Comparison of ENCODE assay signal across 20 mouse cellular contexts in the genomic region with DNA sequence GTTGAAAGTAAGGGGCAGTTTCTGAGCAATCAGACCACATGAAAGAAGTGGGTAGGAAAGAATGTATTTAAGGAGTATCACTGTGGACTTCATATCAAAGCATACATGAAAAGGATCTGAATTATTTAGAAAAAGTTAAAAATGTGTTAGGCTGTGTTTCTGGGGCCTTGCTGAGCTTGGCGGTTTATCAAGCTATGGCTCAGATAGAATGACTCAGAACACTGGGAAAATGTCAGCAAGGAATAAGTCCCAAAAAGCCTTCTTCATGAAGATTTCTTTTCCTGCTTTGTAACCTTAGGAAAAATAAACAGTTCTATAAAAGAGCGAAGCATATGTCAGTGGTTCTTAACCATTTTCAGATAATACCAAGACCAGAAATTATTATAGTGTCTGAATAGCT.
DNase-seq lines count a peak whose midpoint lies in the region; ATAC-seq lines count a peak whose summit lies in the region.
"Had no signal": no experiment of that assay in that cellular context is flagged by ENCODE, and none has a peak within 500 bp of the region (broad histone marks: within the 10 kb centered on the region; RNA-seq: fewer than 3 reads in every experiment).

No protein-coding gene starts in this region.

- ATAC-seq in frontal cortex, adult (ENCODE audit: low TSS enrichment) = peak; percentile 80
- ATAC-seq: activated CD4-positive, CD25-positive, alpha-beta regulatory T cell, adult 4 months; forebrain, embryonic 14.5 days; forebrain, postnatal 0 days had no signal

- DNase-seq in frontal cortex, postnatal 14 days (ENCODE audit: low spot score in 2 of 2) = no peak
- peak; percentile 18 for DNase-seq in right cerebral cortex, adult 18-20 months
- DNase-seq in right cerebral cortex, adult 2 months (ENCODE audit: low spot score in 2 of 2) = no peak
- DNase-seq in telencephalon, adult 2 months (ENCODE audit: low read depth, low spot score) = peak; percentile 52
- no peak for DNase-seq in kidney, adult 18-20 months
- DNase-seq: adrenal gland, adult 8-10 months; adrenal gland, postnatal 25 days; B cell, adult 2 months; cerebellum, adult 18-20 months; cerebellum, adult 9-10 months; cerebellum, postnatal 14 days; forebrain, postnatal 0 days; gastrocnemius, postnatal 10 days; gastrocnemius, postnatal 36 days; heart, adult 2 months; heart, postnatal 14 days; heart, postnatal 4 days had no signal

Comparison
In these comparisons a context has a peak if more than half of its experiments do, and no peak if none do; other contexts are left out.
1. DNase-seq: peak in right cerebral cortex, adult 18-20 months (single experiment) and telencephalon, adult 2 months (single experiment); none in frontal cortex, postnatal 14 days (0 of 2), right cerebral cortex, adult 2 months (0 of 2) and kidney, adult 18-20 months (single experiment).